Mouse (Mus musculus): ENCODE results near the gene Rcor2. TPM values are rescaled to one million over a fixed set of nuclear protein-coding genes. Genes with fewer than 3 reads are reported as not detected.

The Rcor2 gene
- polyA plus RNA-seq, 1 experiment = 11.6 TPM

DNA sequence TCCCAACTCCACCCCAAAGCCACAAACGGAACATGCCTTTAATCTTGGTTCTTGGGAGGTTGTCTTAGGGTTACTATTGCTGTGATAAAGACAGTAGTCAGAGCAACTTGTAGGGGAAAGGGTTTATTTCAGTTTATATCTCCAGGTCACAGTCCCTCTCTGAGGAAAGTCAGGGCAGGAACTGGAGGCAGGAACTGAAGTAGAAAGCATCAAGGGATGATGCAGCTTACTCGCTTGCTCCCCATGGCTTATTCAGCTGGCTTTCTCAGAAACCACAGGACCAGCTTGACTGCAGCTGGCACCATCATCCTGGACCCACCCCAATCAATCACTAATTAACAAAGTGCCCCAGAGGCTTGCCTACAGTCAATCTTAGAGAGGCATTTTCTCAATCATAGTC, 46.5 kb downstream of the Rcor2 start:
- Histone ChIP-seq H3K4me3 (ENCODE audit: insufficient read depth, low read length) (no peak overlapping the region), H3K27ac (ENCODE audit: insufficient read depth, low read length) (no peak overlapping the region), H3K4me1 (ENCODE audit: control insufficient read depth, insufficient read depth, low read length) (peaks cover 8% of the 10 kb centered on the region)
- no peak for TF ChIP-seq POLR2A (IDR thresholded peaks at IDR 0.05; ENCODE audit: low read depth, low read length)
- no peak for TF ChIP-seq CTCF (IDR thresholded peaks at IDR 0.05; ENCODE audit: borderline replicate concordance, insufficient read depth, low read length)

DNA sequence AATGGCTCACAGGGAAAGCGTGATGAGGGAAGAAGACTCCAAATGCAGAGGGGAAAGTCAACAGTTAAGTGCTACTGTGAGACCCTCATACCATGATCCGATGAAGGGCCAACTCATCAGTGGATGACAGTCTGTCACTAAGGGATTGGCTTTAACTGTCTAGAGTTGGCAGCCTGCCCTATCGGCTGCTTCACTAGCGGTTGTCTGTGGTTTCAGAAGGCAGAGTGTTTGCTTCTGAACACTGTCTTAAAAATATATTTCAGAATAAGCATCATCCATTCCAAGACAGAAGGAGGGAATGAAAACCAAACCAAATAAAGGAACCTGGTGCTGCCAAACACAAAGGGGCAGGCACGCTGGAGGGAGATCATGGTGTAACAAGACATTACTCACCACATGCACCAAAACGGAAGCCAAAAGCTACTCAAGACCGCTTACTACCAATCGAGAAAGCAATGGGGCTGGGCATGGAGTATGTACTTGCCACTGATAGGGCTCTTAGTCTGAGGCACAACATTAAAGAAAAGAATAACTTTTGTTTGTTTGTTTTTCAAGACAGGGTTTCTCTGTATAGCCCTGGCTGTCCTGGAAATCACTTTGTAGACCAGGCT, 48.0 kb downstream of the Rcor2 start:
- Histone ChIP-seq H3K4me3 (ENCODE audit: insufficient read depth, low read length) (no peak overlapping the region), H3K4me1 (ENCODE audit: control insufficient read depth, insufficient read depth, low read length) (peaks cover 8% of the 10 kb centered on the region), H3K27ac (ENCODE audit: insufficient read depth, low read length) (no peak overlapping the region)
- TF ChIP-seq CTCF (IDR thresholded peaks at IDR 0.05; ENCODE audit: borderline replicate concordance, insufficient read depth, low read length) = no peak
- TF ChIP-seq POLR2A (IDR thresholded peaks at IDR 0.05; ENCODE audit: low read depth, low read length) = no peak

DNA sequence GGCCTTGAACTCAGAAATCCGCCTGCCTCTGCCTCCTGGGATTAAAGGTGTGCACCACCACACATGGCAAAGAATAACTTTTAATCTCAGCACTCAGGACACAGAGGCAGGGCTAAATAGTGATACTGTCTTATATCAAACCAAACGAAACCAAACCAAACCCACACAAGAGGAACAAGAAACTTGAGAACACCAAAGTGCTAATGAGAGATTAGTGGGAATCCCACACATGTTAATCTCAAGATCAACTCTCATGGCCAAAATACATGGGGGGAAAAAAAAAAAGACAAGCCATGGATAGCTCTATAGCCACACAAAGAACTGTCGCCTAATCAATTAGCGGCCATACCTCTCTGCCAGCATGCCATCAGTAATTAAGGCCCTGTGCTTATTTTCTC, 48.5 kb downstream of the Rcor2 start:
- H3K4me1 ChIP-seq (ENCODE audit: control insufficient read depth, insufficient read depth, low read length) = peaks cover 7% of the 10 kb centered on the region
- TF ChIP-seq POLR2A (IDR thresholded peaks at IDR 0.05; ENCODE audit: low read depth, low read length) = no peak
- TF ChIP-seq CTCF (IDR thresholded peaks at IDR 0.05; ENCODE audit: borderline replicate concordance, insufficient read depth, low read length) = no peak
- H3K4me3 ChIP-seq (ENCODE audit: insufficient read depth, low read length) = no peak overlapping the region
- H3K27ac ChIP-seq (ENCODE audit: insufficient read depth, low read length) = no peak overlapping the region

DNA sequence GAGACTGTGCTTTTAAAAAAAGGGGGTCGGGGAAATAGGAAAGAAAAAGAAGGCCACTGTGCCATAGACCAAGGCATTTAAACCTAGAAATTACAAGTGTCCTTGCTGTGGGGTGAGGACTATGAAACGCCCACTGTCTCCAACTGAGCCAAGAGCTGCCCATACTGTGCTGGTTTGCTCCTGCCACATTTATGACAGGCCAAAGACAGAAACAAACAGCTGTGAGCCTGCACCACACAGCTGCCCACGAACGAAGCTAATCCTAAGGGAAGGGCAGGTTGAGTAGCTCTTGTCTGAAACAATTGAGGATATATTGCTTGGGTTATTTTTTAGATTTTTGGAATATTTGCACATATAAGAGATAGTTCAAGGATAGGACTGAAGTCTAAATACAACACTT, 49.7 kb downstream of the Rcor2 start:
- no peak overlapping the region for H3K4me3 ChIP-seq (ENCODE audit: insufficient read depth, low read length)
- peaks cover 5% of the 10 kb centered on the region; the same call in 1 of the 2 replicates for H3K4me1 ChIP-seq (ENCODE audit: control insufficient read depth, insufficient read depth, low read length)
- TF ChIP-seq POLR2A (IDR thresholded peaks at IDR 0.05; ENCODE audit: low read depth, low read length) (no peak), CTCF (IDR thresholded peaks at IDR 0.05; ENCODE audit: borderline replicate concordance, insufficient read depth, low read length) (no peak)
- no peak overlapping the region for H3K27ac ChIP-seq (ENCODE audit: insufficient read depth, low read length)

DNA sequence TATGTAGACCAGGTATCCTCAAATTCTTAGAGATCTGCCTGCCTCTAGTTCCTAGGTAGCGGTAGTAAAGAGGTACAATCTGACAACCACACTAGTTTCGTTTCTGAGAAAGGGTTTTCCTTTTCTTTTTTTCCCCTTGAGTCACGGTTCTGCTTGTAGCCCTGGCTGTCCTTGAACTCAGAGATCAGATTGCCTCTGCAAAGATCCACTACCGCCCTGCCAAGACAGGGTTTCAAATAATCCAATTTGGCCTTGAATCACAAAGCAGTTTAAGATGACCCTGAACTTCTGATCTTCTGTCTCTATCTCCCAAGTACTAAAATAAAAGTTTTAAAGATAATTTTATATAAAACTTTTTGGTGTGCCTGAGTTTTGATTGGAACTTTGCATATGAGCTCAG, 50.6 kb downstream of the Rcor2 start:
- Histone ChIP-seq H3K4me3 (ENCODE audit: insufficient read depth, low read length) (no peak overlapping the region), H3K27ac (ENCODE audit: insufficient read depth, low read length) (no peak overlapping the region), H3K4me1 (ENCODE audit: control insufficient read depth, insufficient read depth, low read length) (peaks cover 5% of the 10 kb centered on the region; the same call in 1 of the 2 replicates)
- TF ChIP-seq POLR2A (IDR thresholded peaks at IDR 0.05; ENCODE audit: low read depth, low read length) (no peak), CTCF (IDR thresholded peaks at IDR 0.05; ENCODE audit: borderline replicate concordance, insufficient read depth, low read length) (no peak)

DNA sequence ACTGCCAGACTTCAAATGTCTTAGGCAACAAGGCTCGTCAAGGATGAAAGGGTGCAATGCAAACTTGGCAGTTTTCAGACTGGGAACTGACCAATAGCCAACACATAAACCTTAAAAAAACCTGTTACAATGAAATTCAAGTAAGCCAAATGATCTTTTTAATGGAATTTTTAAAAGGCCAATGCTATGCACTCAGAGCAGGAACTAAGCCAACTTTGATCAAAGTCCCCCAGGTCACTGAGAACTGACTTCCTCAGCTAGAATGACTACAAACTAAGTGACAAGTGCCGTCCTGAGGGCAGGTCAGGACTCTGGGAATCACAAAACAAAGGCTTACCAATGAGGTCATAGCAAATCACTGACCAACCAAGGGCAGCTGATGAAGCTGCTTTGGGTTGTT, 53.1 kb downstream of the Rcor2 start:
- TF ChIP-seq CTCF (IDR thresholded peaks at IDR 0.05; ENCODE audit: borderline replicate concordance, insufficient read depth, low read length) = no peak
- TF ChIP-seq POLR2A (IDR thresholded peaks at IDR 0.05; ENCODE audit: low read depth, low read length) = no peak
- Histone ChIP-seq H3K27ac (ENCODE audit: insufficient read depth, low read length) (no peak overlapping the region), H3K4me1 (ENCODE audit: control insufficient read depth, insufficient read depth, low read length) (peaks cover under 1% of the 10 kb centered on the region; the same call in 1 of the 2 replicates), H3K4me3 (ENCODE audit: insufficient read depth, low read length) (no peak overlapping the region)

DNA sequence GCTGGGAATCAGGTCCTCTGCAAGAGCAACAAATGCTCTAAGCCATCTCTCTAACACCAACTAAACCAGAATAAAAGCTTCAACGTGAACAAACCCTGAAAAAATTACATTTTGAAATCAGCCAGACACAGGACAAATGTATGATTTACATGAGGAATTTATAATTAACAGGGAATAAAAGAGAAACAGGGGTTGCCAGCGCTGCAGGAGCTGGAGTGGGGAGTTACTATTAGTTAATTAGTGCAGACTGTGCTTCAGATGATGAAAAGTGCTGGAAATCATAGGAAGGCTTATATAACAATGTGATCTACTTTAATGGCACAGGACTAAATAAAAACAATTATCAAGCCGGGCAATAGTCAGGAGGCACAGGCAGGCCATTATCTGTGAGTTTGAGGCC, 54.3 kb downstream of the Rcor2 start:
- Histone ChIP-seq H3K4me1 (ENCODE audit: control insufficient read depth, insufficient read depth, low read length) (no peaks in the 10 kb centered on the region), H3K4me3 (ENCODE audit: insufficient read depth, low read length) (no peak overlapping the region), H3K27ac (ENCODE audit: insufficient read depth, low read length) (no peak overlapping the region)
- TF ChIP-seq POLR2A (IDR thresholded peaks at IDR 0.05; ENCODE audit: low read depth, low read length) = no peak

Other genes with a start within 250 kb of the Rcor2 start
- gene Fermt3, start 247.9 kb upstream of the Rcor2 start, polyA plus RNA-seq (2011; ENCODE audit: insufficient read length, low read depth, missing spikeins) = 0.35 and 1.3 TPM in 2 replicates
- gene Stip1, start 227.4 kb upstream of the Rcor2 start, polyA plus RNA-seq (2011; ENCODE audit: insufficient read length, low read depth, missing spikeins) = 192 and 195 TPM in 2 replicates
- gene Macrod1, start 210.5 kb upstream of the Rcor2 start, polyA plus RNA-seq (2011; ENCODE audit: insufficient read length, low read depth, missing spikeins) = 3.6 and 5.2 TPM in 2 replicates
- gene Flrt1, start 161.6 kb upstream of the Rcor2 start, polyA plus RNA-seq (2011; ENCODE audit: insufficient read length, low read depth, missing spikeins) = 5.3 and 6.4 TPM in 2 replicates
- gene Otub1, start 61.0 kb upstream of the Rcor2 start, polyA plus RNA-seq (2011; ENCODE audit: insufficient read length, low read depth, missing spikeins) = 116 and 134 TPM in 2 replicates
- 456 and 560 TPM in 2 replicates for gene Cox8a, start 49.7 kb upstream of the Rcor2 start, polyA plus RNA-seq (2011; ENCODE audit: insufficient read length, low read depth, missing spikeins)
- gene Naa40, start 26.1 kb upstream of the Rcor2 start, polyA plus RNA-seq (2011; ENCODE audit: insufficient read length, low read depth, missing spikeins) = 23.4 and 24.8 TPM in 2 replicates
- gene Mark2, start 74.5 kb downstream of the Rcor2 start, polyA plus RNA-seq (2011; ENCODE audit: insufficient read length, low read depth, missing spikeins) = 36.5 and 38.5 TPM in 2 replicates
- 24.6 and 34.9 TPM in 2 replicates for gene Spindoc, start 115.7 kb downstream of the Rcor2 start, polyA plus RNA-seq (2011; ENCODE audit: insufficient read length, low read depth, missing spikeins)
- 30.8 and 46.0 TPM in 2 replicates for gene 2700081O15Rik, start 150.3 kb downstream of the Rcor2 start, polyA plus RNA-seq (2011; ENCODE audit: insufficient read length, low read depth, missing spikeins)
- gene Rtn3, start 216.0 kb downstream of the Rcor2 start, polyA plus RNA-seq (2011; ENCODE audit: insufficient read length, low read depth, missing spikeins) = 199 and 206 TPM in 2 replicates
- gene Atl3, start 226.7 kb downstream of the Rcor2 start, polyA plus RNA-seq (2011; ENCODE audit: insufficient read length, low read depth, missing spikeins) = 151 and 162 TPM in 2 replicates